Mouse (Mus musculus) C2C12 (cell line): ENCODE measurements around the gene Kif11.

Experiments
- CEBPB ChIP-seq: IDR thresholded peaks from one replicate; pipeline ENCODE4 v1.6.1; 2011; ENCODE audit warnings: low read depth, mild to moderate bottlenecking, control low read depth, moderate library complexity
- CTCF ChIP-seq: IDR thresholded peaks from one replicate; pipeline ENCODE4 v1.5.1; 2011; ENCODE audit not compliant: control insufficient read depth, insufficient read depth, insufficient read length
- MAX ChIP-seq: IDR thresholded peaks from one replicate; pipeline ENCODE4 v1.6.1; 2011; ENCODE audit warnings: mild to moderate bottlenecking, control low read depth
- MYOD1 ChIP-seq: IDR thresholded peaks from one replicate; pipeline ENCODE4 v1.6.1; 2011; ENCODE audit warnings: low read depth; ENCODE audit not compliant: control insufficient read depth, insufficient read length
- MYOG ChIP-seq: IDR thresholded peaks from one replicate; pipeline ENCODE4 v1.6.1; 2011; ENCODE audit not compliant: control insufficient read depth, insufficient read length; ENCODE audit errors: extremely low read depth
- USF1 ChIP-seq: IDR thresholded peaks from one replicate; pipeline ENCODE4 v1.6.1; 2011; ENCODE audit warnings: low read depth, mild to moderate bottlenecking, control low read depth, moderate library complexity

GRCm38 (mm10) chr19:37391869-37392268, 15.7 kb downstream of the Kif11 start:
- no peak for TF ChIP-seq CTCF
- TF ChIP-seq MAX = no peak
- TF ChIP-seq MYOG = no peak
- TF ChIP-seq USF1 = peak; percentile 85
- peak; percentile 4 for TF ChIP-seq MYOD1
- TF ChIP-seq CEBPB = no peak
